Mouse (Mus musculus) midbrain, embryonic 14.5 days (tissue): ENCODE measurements around the gene Itga5. TPM values are rescaled to one million over a fixed set of nuclear protein-coding genes. Genes with fewer than 3 reads are reported as not detected.

Experiments used
- ATAC-seq: fragments of 200-750 bp; cut with Nextera tagmentation; 2 replicates; pipeline ENCODE4 v1.8.0; 2017; ENCODE audit warnings: moderate number of reproducible peaks, moderate library complexity; ENCODE audit not compliant: low FRiP score, low TSS enrichment
- DNase-seq: peaks from one replicate; pipeline ENCODE4 v3.0.0-alpha.2; 2015
- H3K27ac ChIP-seq: fragments of 300-500 bp; sonication (generic); replicated peaks from 2 replicates; pipeline ENCODE4 v1.5.1; 2014; ENCODE audit warnings: mild to moderate bottlenecking, low read depth, low read length, moderate library complexity
- H3K27me3 ChIP-seq: fragments of 300-500 bp; sonication (generic); 2 replicates; pipeline ENCODE4 v1.6.1; 2014; ENCODE audit warnings: low read length, control low read depth, mixed read lengths; ENCODE audit not compliant: control insufficient read depth, insufficient read depth
- H3K36me3 ChIP-seq: fragments of 300-500 bp; sonication (generic); 2 replicates; pipeline ENCODE4 v1.6.1; 2014; ENCODE audit warnings: low read length, control low read depth; ENCODE audit not compliant: control insufficient read depth, insufficient read depth
- H3K4me1 ChIP-seq: fragments of 300-500 bp; sonication (generic); 2 replicates; pipeline ENCODE4 v1.6.1; 2014; ENCODE audit warnings: mild to moderate bottlenecking, antibody characterized with exemption, low read length, control low read depth; ENCODE audit not compliant: control insufficient read depth, insufficient read depth
- H3K4me2 ChIP-seq: fragments of 300-500 bp; sonication (generic); 2 replicates; pipeline ENCODE4 v1.6.1; 2014; ENCODE audit warnings: mild to moderate bottlenecking, low read length, moderate library complexity
- H3K4me3 ChIP-seq: fragments of 300-500 bp; sonication (generic); replicated peaks from 2 replicates; pipeline ENCODE4 v1.5.1; 2014; ENCODE audit warnings: low read depth, low read length
- H3K9ac ChIP-seq: fragments of 300-500 bp; sonication (generic); replicated peaks from 2 replicates; pipeline ENCODE4 v1.6.1; 2014; ENCODE audit warnings: mild to moderate bottlenecking, low read length, moderate library complexity
- H3K9me3 ChIP-seq: fragments of 300-500 bp; sonication (generic); 2 replicates; pipeline ENCODE4 v1.6.1; 2016; ENCODE audit warnings: low read length, control low read depth, mixed read lengths; ENCODE audit not compliant: control insufficient read depth
- WGBS: fragments of 180-500 bp; shearing (Covaris S2); extraction: QIAGEN DNeasy Blood & Tissue Kit; methylation state at CpG from one replicate; pipeline ENCODE4 v1.1.7; 2014; 5-methylcytosine and 5-hydroxymethylcytosine counted together
- polyA plus RNA-seq: library from polyadenylated mRNA; unstranded; fragments of >200 nt; fragmentation: Nextera tagmentation; extraction: Ambion mirVana; gene quantifications from 2 replicates; pipeline ENCODE4 v1.2.1, GENCODE M21; 2014

The Itga5 gene
- polyA plus RNA-seq, 1 experiment from 2014 or later: 6.4 TPM

- 43% methylated on average over 4 of the region's 4 CpGs for WGBS
- H3K4me3 ChIP-seq: no peak overlapping the region
- ATAC-seq: no peak
Observed at GRCm38 (mm10) chr15:103352856-103353255, 13.7 kb downstream of the Itga5 start.

GRCm38 (mm10) chr15:103347275-103347684 is 19.3 kb downstream of the Itga5 start:
- H3K4me3 ChIP-seq: no peak overlapping the region
- WGBS: 2% methylated on average over 2 of the region's 2 CpGs
- ATAC-seq: no peak
- no peaks in the 10 kb centered on the region for H3K27me3 ChIP-seq
- no peak overlapping the region; the same call in 1 of the 2 replicates for H3K9ac ChIP-seq
- H3K27ac ChIP-seq: no peak overlapping the region
- peak; percentile 84 for DNase-seq
- H3K4me1 ChIP-seq: no peaks in the 10 kb centered on the region
- no peaks in the 10 kb centered on the region for H3K9me3 ChIP-seq
- no peaks in the 10 kb centered on the region for H3K36me3 ChIP-seq
- H3K4me2 ChIP-seq: no peak overlapping the region

More at GRCm38 (mm10) chr15:103352856-103353255, 13.7 kb downstream of the Itga5 start:
- Histone ChIP-seq H3K9ac (no peak overlapping the region), H3K4me2 (no peak overlapping the region), H3K36me3 (no peaks in the 10 kb centered on the region), H3K27me3 (no peaks in the 10 kb centered on the region), H3K4me1 (no peaks in the 10 kb centered on the region), H3K27ac (no peak overlapping the region), H3K9me3 (no peaks in the 10 kb centered on the region)
- DNase-seq: peak; percentile 88

GRCm38 (mm10) chr15:103345789-103346188 is 20.8 kb downstream of the Itga5 start:
- Histone ChIP-seq H3K4me3 (no peak overlapping the region), H3K4me1 (no peaks in the 10 kb centered on the region), H3K36me3 (no peaks in the 10 kb centered on the region), H3K4me2 (no peak overlapping the region), H3K27me3 (peaks cover 7% of the 10 kb centered on the region; the same call in 1 of the 2 replicates), H3K9ac (no peak overlapping the region), H3K9me3 (no peaks in the 10 kb centered on the region), H3K27ac (no peak overlapping the region)
- ATAC-seq (no peak), DNase-seq (no peak)
- 95% methylated on average over 6 of the region's 6 CpGs for WGBS

- no peak overlapping the region for H3K27ac ChIP-seq
- H3K27me3 ChIP-seq: peaks cover 7% of the 10 kb centered on the region; the same call in 1 of the 2 replicates
- no peaks in the 10 kb centered on the region for H3K9me3 ChIP-seq
- no peak for ATAC-seq
- no peak overlapping the region for H3K9ac ChIP-seq
- H3K36me3 ChIP-seq: no peaks in the 10 kb centered on the region
- H3K4me2 ChIP-seq: no peak overlapping the region
- peaks cover 5% of the 10 kb centered on the region for H3K4me1 ChIP-seq
- DNase-seq: no peak
- H3K4me3 ChIP-seq: no peak overlapping the region
Observed at GRCm38 (mm10) chr15:103343556-103343955, 23.0 kb downstream of the Itga5 start.

GRCm38 (mm10) chr15:103343008-103343407 is 23.6 kb downstream of the Itga5 start:
- Histone ChIP-seq H3K4me2 (no peak overlapping the region), H3K36me3 (no peaks in the 10 kb centered on the region), H3K27me3 (peaks cover 7% of the 10 kb centered on the region; the same call in 1 of the 2 replicates), H3K4me3 (no peak overlapping the region), H3K4me1 (peaks cover 5% of the 10 kb centered on the region), H3K9me3 (no peaks in the 10 kb centered on the region), H3K9ac (no peak overlapping the region), H3K27ac (no peak overlapping the region)
- no peak for ATAC-seq
- DNase-seq: no peak
- WGBS: 77% methylated on average over 3 of the region's 3 CpGs

- no peaks in the 10 kb centered on the region for H3K36me3 ChIP-seq
- H3K27me3 ChIP-seq: peaks cover 7% of the 10 kb centered on the region; the same call in 1 of the 2 replicates
- H3K4me1 ChIP-seq: peaks cover 5% of the 10 kb centered on the region
- no peak overlapping the region for H3K9ac ChIP-seq
- no peak overlapping the region for H3K27ac ChIP-seq
- WGBS: 15% methylated on average over 4 of the region's 4 CpGs
- no peak overlapping the region for H3K4me2 ChIP-seq
- no peaks in the 10 kb centered on the region for H3K9me3 ChIP-seq
- no peak overlapping the region for H3K4me3 ChIP-seq
- ATAC-seq: no peak
- peak; percentile 95 for DNase-seq
Observed at GRCm38 (mm10) chr15:103342415-103342814, 24.1 kb downstream of the Itga5 start.

GRCm38 (mm10) chr15:103341547-103341946 is 25.0 kb downstream of the Itga5 start:
- 44% methylated on average over 8 of the region's 8 CpGs for WGBS
- H3K9me3 ChIP-seq: no peaks in the 10 kb centered on the region
- H3K27ac ChIP-seq: no peak overlapping the region
- peaks cover 5% of the 10 kb centered on the region for H3K4me1 ChIP-seq
- H3K36me3 ChIP-seq: no peaks in the 10 kb centered on the region
- DNase-seq (no peak), ATAC-seq (no peak)
- H3K27me3 ChIP-seq: peaks cover 7% of the 10 kb centered on the region; the same call in 1 of the 2 replicates
- no peak overlapping the region for H3K4me2 ChIP-seq
- H3K4me3 ChIP-seq: no peak overlapping the region
- H3K9ac ChIP-seq: no peak overlapping the region

- Histone ChIP-seq H3K27ac (no peak overlapping the region), H3K4me2 (peak overlapping the region; percentile 59), H3K9ac (no peak overlapping the region), H3K4me1 (peaks cover 5% of the 10 kb centered on the region), H3K9me3 (no peaks in the 10 kb centered on the region), H3K36me3 (no peaks in the 10 kb centered on the region), H3K4me3 (no peak overlapping the region), H3K27me3 (peaks cover 7% of the 10 kb centered on the region; the same call in 1 of the 2 replicates)
- WGBS: 18% methylated on average over 4 of the region's 4 CpGs
- DNase-seq (no peak), ATAC-seq (no peak)
Observed at GRCm38 (mm10) chr15:103340786-103341185, 25.8 kb downstream of the Itga5 start.

GRCm38 (mm10) chr15:103339961-103340337 is 26.6 kb downstream of the Itga5 start, which contains the start of gene Zfp385a:
TSS of gene Zfp385a (minus strand) at chr15:103340093.
- Histone ChIP-seq H3K36me3 (no peaks in the 10 kb centered on the region), H3K4me1 (peaks cover 5% of the 10 kb centered on the region), H3K4me3 (peak within 1 kb of the TSS; percentile 52), H3K9me3 (no peaks in the 10 kb centered on the region), H3K27me3 (peaks cover 7% of the 10 kb centered on the region; the same call in 1 of the 2 replicates), H3K27ac (no peak within 1 kb of the TSS), H3K4me2 (peak within 1 kb of the TSS; percentile 59), H3K9ac (peak within 1 kb of the TSS; percentile 59)
- ATAC-seq (peak; percentile 57), DNase-seq (peak; percentile 76)
- WGBS: under 1% methylated on average over 25 of the region's 26 CpGs
